Mouse (Mus musculus) Patski (cell line): ENCODE data around the gene Serhl. TPM values are rescaled to one million over a fixed set of nuclear protein-coding genes. Genes with fewer than 3 reads are reported as not detected.
A peak's percentile ranks its signal among the peaks of the same experiment; 100 is the strongest.

Source experiments
- ATAC-seq: fragments of 100-300 bp; one replicate; pipeline ENCODE4 v1.8.0; 2021
- CTCF ChIA-PET: fragments of 350-600 bp; sonication (Branson Sonifier 250); formaldehyde crosslinking; loops from one replicate; lab custom pipeline; 2022; ENCODE audit warnings: inconsistent platforms; lab: Charles Lee
- POLR2A ChIA-PET: fragments of 350-600 bp; sonication (Branson Sonifier 250); formaldehyde crosslinking; loops from one replicate; lab custom pipeline; 2022; ENCODE audit warnings: antibody characterized with exemption, inconsistent platforms; lab: Charles Lee
- DNase-seq: peaks from one replicate; pipeline ENCODE4 v3.0.0-alpha.2; 2011; ENCODE audit warnings: low read depth, low spot score
- H3K27me3 ChIP-seq: fragments of 371-371 bp; one replicate; pipeline ENCODE4 v1.5.1; 2021
- CTCF ChIP-seq: fragments of 100-300 bp; IDR thresholded peaks from one replicate; pipeline ENCODE4 v1.5.1; 2021
- in situ Hi-C: fragments of 300-500 bp; cut with MboI; formaldehyde crosslinking; loops from 3 replicates; pipeline ENCODE4 v1.11.1; 2018; ENCODE audit warnings: low pct_unique_long_range_greater_than_20kb, mixed read lengths
- polyA plus RNA-seq: library from polyadenylated mRNA; unstranded; gene quantifications from one replicate; pipeline ENCODE4 v1.2.3, GENCODE M21; 2021

Gene Serhl
- polyA plus RNA-seq, 1 experiment from 2014 or later = 75.3 TPM

DNA sequence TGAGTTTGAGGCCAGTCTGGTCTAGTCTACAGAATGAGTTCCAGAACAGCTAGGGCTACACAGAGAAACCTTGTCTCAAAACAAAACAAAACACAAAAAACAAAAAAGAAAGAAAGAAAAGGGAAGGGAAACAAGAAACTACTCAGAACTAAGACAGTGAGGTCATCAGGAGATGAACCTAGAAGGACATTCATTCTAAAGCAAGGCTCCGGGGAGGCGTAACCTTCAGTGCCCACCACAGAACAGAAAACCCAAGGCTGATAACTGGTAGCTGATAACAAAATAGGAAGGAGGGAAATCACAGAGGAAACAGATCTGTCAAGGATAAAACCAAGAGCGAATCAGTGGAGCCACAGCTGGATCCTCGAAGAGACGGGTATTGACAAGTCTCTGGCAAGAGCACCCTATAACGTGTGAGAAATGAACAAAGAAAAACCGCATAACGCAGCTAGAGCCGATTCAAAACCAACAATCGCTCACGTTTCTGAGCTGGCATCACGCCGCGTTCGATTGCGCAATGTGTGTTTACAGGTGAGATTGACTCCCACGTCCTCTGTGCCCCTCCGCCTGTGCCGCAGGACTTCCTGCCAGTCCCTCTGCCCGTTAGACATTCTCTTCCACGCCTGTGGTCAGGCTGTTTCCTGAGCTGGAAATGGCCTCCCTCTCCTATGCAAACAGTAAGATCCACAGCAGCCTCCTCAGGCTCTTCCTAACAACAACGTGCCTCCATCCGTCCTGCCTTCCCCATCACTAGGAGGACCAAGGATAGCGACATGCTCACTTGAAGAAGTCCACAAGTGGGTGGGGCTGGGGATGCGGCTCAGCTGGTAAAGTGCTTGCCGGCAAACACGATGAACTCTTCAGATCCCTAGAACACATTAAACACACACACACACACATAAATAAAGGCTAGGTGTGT lies 13.4 kb upstream of the Serhl start:
- in situ Hi-C loops = no loop called here
- no peaks in the 10 kb centered on the region for H3K27me3 ChIP-seq
- DNase-seq (no peak), ATAC-seq (no peak)
- POLR2A ChIA-PET = no interaction called here
- no peak for TF ChIP-seq CTCF
- CTCF ChIA-PET = no interaction called here

DNA sequence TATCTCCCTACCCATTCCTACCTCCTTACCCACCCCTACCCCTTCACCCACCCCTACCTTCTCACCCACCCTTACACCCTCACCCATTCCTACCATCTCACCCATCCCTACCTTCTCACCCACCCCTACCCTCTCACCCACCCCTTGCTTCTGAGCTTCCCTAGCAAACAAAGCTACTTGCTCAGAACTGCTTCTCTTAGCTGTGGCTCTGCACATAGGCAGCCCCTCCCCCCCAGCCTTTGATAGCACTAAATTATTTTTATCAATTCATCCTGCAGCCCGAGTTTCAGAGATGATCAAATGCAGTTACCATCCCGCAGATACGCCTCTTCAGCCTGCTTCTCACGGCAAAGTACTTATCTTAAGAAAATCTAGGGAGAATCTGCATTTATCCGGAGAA lies 5.8 kb upstream of the Serhl start:
- in situ Hi-C loops = no loop called here
- CTCF ChIA-PET = no interaction called here
- no peak for DNase-seq
- no peak for ATAC-seq
- no peaks in the 10 kb centered on the region for H3K27me3 ChIP-seq
- TF ChIP-seq CTCF = no peak
- POLR2A ChIA-PET = interaction anchor here (0.8 kb wide), 1 partner anchor 262 kb away, joined by 4 read pairs; no protein-coding TSS in a partner anchor

GRCm38 (mm10) chr15:83084022-83084640 lies 5.2 kb upstream of the Serhl start:
- ATAC-seq (no peak), DNase-seq (no peak)
- TF ChIP-seq CTCF = no peak
- H3K27me3 ChIP-seq = no peaks in the 10 kb centered on the region
- POLR2A ChIA-PET = interaction anchor here (0.8 kb wide), 1 partner anchor 262 kb away, joined by 4 read pairs; no protein-coding TSS in a partner anchor
- CTCF ChIA-PET = interaction anchor here (1.0 kb wide), 1 partner anchor 12 kb away, joined by 4 read pairs; no protein-coding TSS in a partner anchor
- in situ Hi-C loops = no loop called here

DNA sequence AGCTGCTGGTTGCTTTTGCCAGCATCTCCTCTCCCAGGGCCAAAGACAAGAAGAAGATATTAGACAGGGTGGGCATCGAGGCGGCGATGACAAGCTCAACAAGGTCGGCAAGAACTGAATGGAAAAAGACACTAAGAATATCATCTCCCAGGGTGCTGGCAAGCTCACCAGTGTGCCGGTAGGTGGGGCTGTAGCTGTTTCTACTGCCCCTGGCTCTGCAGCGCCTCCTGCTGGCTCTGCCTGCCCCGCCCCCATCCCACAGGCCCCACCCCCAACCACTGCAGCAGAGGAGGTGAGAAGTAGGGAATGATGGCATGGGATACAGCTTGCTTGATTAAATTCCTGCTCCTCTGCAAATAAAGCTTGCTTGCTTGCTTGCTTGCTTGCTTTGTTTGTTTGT lies 3.4 kb upstream of the Serhl start:
- TF ChIP-seq CTCF = peak; percentile 89
- CTCF ChIA-PET = interaction anchor here (0.8 to 2.1 kb wide), 5 partner anchors 13 to 27 kb away, joined by 3 to 6 read pairs (median 3); no protein-coding TSS in a partner anchor
- H3K27me3 ChIP-seq = no peaks in the 10 kb centered on the region
- POLR2A ChIA-PET = no interaction called here
- ATAC-seq (no peak), DNase-seq (no peak)
- in situ Hi-C loops = no loop called here

DNA sequence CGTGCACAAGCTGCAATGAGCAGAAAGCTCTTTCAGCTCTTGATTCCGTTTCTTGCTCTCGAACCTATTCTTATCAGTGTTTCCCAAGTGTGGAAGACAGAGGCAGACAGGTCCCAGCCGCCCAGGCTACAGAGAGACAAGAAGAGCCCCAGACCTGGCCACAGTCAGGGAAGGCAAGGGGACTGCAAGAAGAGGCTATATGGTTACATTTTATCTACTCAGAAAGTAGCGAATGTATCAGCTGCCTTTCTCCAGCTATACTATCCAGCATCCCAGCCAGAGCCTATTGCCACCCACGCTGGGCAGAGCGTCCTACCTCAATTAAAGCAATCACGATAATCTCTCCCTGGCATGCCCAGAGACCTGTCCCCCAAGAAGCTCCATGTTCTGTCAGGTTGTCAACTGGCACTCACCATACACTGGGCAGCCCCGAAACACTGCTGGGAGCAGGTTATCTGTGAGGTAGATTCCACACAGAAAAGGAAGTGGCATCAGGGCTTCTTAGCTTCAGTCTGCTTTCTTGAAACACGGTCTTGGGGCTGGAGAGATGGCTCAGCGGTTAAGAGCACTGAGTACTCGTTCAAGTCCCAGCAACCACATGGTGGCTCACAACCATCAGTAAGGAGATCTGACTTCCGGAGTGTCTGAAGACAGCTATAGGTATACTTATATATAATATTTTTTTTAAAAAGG lies 2.5 kb upstream of the Serhl start:
- TF ChIP-seq CTCF = no peak
- ATAC-seq (no peak), DNase-seq (no peak)
- in situ Hi-C loops = no loop called here
- POLR2A ChIA-PET = interaction anchor here (1.1 kb wide), 1 partner anchor 13 kb away, joined by 5 read pairs; no protein-coding TSS in a partner anchor
- CTCF ChIA-PET = interaction anchor here (0.7 to 2.1 kb wide), 4 partner anchors 14 to 45 kb away, joined by 3 to 6 read pairs (median 4); no protein-coding TSS in a partner anchor
- no peaks in the 10 kb centered on the region for H3K27me3 ChIP-seq

DNA sequence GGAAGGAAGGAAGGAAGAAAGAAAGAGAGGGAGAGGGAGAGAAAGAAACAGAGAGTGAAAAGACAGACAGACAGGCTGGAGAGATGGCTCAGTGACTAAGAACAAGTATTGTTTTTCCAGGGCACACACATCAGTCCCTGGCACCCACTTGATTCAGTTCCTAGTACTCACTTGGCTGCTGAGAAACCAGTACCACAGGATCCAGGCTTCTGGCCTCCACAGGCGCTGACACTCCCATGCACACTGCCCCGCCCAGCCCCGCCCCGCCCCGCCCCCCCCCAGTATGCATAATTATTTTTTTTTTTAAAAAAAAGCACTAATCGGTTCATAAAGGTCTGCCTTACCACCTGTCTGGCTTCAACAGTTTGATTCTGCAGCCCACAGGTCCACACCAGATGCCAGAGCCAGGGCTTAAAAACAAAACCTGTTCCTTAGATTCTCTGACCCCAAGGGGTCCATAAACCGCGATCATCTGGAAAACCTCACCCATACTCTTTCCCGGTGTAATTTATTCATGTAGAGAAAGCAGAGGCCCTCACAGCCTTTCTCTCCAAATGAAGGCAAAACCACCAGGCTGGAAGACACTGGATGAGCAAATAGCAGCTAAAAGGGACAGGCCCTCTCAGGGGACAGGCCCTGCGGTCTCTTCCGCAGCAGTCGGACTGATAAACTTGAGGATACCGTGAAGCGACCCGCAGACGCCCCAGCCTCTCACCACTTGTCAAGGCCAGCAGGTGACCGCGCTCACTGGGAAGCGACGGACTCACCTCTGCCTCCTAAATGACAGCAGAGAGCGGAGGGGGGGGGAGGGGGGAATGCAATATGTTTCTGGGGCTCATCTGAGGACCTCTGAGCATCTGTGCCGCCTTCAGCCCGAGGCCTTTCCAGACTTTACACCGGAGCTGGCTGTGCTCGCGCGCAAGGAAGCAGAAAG lies 544 bp upstream of the Serhl start:
- TF ChIP-seq CTCF = no peak
- ATAC-seq (no peak), DNase-seq (no peak)
- peaks cover 5% of the 10 kb centered on the region for H3K27me3 ChIP-seq
- ChIA-PET CTCF (no interaction called here), POLR2A (no interaction called here)
- in situ Hi-C loops = no loop called here

DNA sequence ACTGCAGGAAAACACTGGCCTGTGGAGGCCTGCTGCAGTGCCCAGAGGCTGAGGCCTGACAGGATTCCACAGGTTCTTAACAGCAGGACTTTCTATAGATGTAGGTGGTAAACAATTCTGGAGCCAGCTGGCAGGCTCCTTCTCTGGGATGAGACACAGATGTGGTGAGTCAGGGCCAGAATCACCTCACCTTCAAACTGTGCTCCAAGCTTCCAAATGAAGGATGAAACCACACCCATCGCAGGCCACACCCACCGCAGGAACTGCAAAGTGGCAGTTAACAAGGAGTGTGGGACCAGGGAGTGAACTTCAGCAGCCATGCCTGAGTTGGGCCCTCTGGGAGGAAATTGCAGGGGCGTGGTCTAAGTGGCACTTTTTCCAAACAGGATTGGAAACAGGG lies 1.6 kb downstream of the Serhl start:
- H3K27me3 ChIP-seq = peaks cover 5% of the 10 kb centered on the region
- no peak for TF ChIP-seq CTCF
- ChIA-PET CTCF (no interaction called here), POLR2A (no interaction called here)
- in situ Hi-C loops = no loop called here
- ATAC-seq (no peak), DNase-seq (no peak)

DNA sequence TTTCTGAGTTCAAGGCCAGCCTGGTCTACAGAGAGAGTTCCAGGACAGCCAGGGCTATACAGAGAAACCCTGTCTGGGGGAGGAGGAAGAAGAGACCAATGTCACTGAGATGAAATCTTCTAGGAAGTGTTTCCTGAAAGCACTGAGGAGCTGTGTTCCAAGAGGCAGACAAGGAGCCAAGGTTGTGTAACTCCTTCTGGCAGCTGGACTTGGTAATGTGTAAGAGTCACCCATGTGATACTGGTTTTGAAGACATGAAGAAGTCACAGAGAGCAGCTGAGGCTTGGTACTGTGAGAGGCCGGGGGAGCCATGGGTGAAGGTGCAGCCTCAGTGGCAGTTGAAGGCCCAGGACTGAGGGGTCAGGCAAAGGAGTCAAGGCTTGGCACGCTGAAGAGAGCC lies 4.4 kb downstream of the Serhl start:
- in situ Hi-C loops = no loop called here

GRCm38 (mm10) chr15:83095950-83096349 lies 6.6 kb downstream of the Serhl start:
- ChIA-PET POLR2A (no interaction called here), CTCF (interaction anchor here (0.8 to 1.2 kb wide), 2 partner anchors 11 to 25 kb away, joined by 3 to 4 read pairs; no protein-coding TSS in a partner anchor)
- in situ Hi-C loops = no loop called here

More for the DNA sequence above, 4.4 kb downstream of the Serhl start:
- ChIA-PET CTCF (no interaction called here), POLR2A (no interaction called here)
- no peak for DNase-seq
- peaks cover 5% of the 10 kb centered on the region for H3K27me3 ChIP-seq
- no peak for ATAC-seq
- TF ChIP-seq CTCF = no peak

More at GRCm38 (mm10) chr15:83095950-83096349, 6.6 kb downstream of the Serhl start:
- peaks cover 5% of the 10 kb centered on the region for H3K27me3 ChIP-seq
- ATAC-seq (no peak), DNase-seq (no peak)
- TF ChIP-seq CTCF = no peak
